Mouse (Mus musculus) kidney, adult 2 months (tissue): ENCODE measurements around the gene Ddost.

ENCODE experiments used
- CTCF ChIP-seq: fragments of 200-500 bp; conservative IDR thresholded peaks from 2 replicates; pipeline ENCODE4 v1.5.1; 2011; ENCODE audit warnings: low read depth, mild to moderate bottlenecking, control low read depth, low read length, moderate library complexity, mixed read lengths; ENCODE audit not compliant: insufficient read depth, insufficient read length
- POLR2A ChIP-seq: fragments of 200-500 bp; IDR thresholded peaks from one replicate; pipeline ENCODE4 v1.6.1; 2011; ENCODE audit warnings: low read depth, low read length, control low read depth

DNA sequence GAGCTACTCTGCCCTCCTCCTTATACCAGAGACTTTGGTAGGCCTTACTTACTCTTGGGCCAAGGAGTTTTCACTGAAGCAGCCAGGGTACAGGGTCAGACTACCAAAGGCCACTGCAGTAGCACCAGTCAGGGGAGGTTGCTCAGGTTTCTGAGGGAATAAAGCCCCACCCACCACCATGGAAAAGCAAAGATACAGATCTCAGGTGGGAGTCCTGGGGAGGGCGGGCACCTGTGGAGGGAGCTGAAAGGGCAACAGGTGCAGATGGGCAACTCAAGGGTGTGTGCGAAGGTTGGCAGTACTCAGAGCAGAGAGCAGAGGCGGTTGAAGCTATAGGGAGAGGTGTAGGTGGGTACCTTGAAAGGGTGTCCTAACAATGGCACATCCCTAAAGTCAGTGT lies 1.5 kb upstream of the Ddost start:
- TF ChIP-seq CTCF (no peak), POLR2A (no peak)
